Mouse (Mus musculus) limb, embryonic 11.5 days (tissue): ENCODE data around the gene Ovol3. TPM values are rescaled to one million over a fixed set of nuclear protein-coding genes. Genes with fewer than 3 reads are reported as not detected.
A peak's percentile ranks its signal among the peaks of the same experiment; 100 is the strongest.

Experiments used
- ATAC-seq: fragments of 200-750 bp; cut with Nextera tagmentation; 2 replicates; pipeline ENCODE4 v1.8.0; 2017; ENCODE audit warnings: low read depth; ENCODE audit not compliant: insufficient number of reproducible peaks, low FRiP score, low TSS enrichment
- DNase-seq: peaks from one replicate; pipeline ENCODE4 v3.0.0-alpha.2; 2015; ENCODE audit warnings: low spot score
- H3K27ac ChIP-seq: fragments of 300-500 bp; sonication (generic); replicated peaks from 2 replicates; pipeline ENCODE4 v1.5.1; 2014; ENCODE audit warnings: low read depth, mild to moderate bottlenecking, low read length
- H3K27me3 ChIP-seq: fragments of 300-500 bp; sonication (generic); 2 replicates; pipeline ENCODE4 v1.6.1; 2014; ENCODE audit warnings: mild to moderate bottlenecking, low read length, mixed read lengths; ENCODE audit not compliant: control insufficient read depth, insufficient read depth
- H3K36me3 ChIP-seq: fragments of 300-500 bp; sonication (generic); 2 replicates; pipeline ENCODE4 v1.6.1; 2014; ENCODE audit warnings: mild to moderate bottlenecking, low read length, moderate library complexity, mixed read lengths; ENCODE audit not compliant: control insufficient read depth, insufficient read depth
- H3K4me1 ChIP-seq: fragments of 300-500 bp; sonication (generic); 2 replicates; pipeline ENCODE4 v1.6.1; 2014; ENCODE audit warnings: low read length, mixed read lengths; ENCODE audit not compliant: control insufficient read depth, insufficient read depth
- H3K4me2 ChIP-seq: fragments of 300-500 bp; sonication (generic); 2 replicates; pipeline ENCODE4 v1.6.1; 2014; ENCODE audit warnings: low read depth, mild to moderate bottlenecking, moderate library complexity; ENCODE audit not compliant: severe bottlenecking
- H3K4me3 ChIP-seq: fragments of 300-500 bp; sonication (generic); 2 replicates; pipeline ENCODE4 v1.5.1; 2014; ENCODE audit warnings: low read depth, low read length
- H3K9ac ChIP-seq: fragments of 300-500 bp; sonication (generic); 2 replicates; pipeline ENCODE4 v1.6.1; 2014; ENCODE audit warnings: mild to moderate bottlenecking, low read length
- H3K9me3 ChIP-seq: fragments of 300-500 bp; sonication (generic); 2 replicates; pipeline ENCODE4 v1.6.1; 2016; ENCODE audit warnings: low read length; ENCODE audit not compliant: control insufficient read depth
- WGBS: fragments of 180-500 bp; shearing (Covaris S2); extraction: QIAGEN DNeasy Blood & Tissue Kit; methylation state at CpG from one replicate; pipeline ENCODE4 v1.1.7; 2014; 5-methylcytosine and 5-hydroxymethylcytosine counted together
- polyA plus RNA-seq: library from polyadenylated mRNA; unstranded; fragments of >200 nt; fragmentation: Nextera tagmentation; extraction: Ambion mirVana; gene quantifications from 2 replicates; pipeline ENCODE4 v1.2.1, GENCODE M21; 2014

The Ovol3 gene
- 0.27 TPM in 1 of 2 replicates, not detected in the other for polyA plus RNA-seq

GRCm38 (mm10) chr7:30235625-30236024, at the start of gene Ovol3:
Ovol3 (minus strand) TSS chr7:30235725.
- no peaks in the 10 kb centered on the region for H3K27me3 ChIP-seq
- H3K9me3 ChIP-seq: no peaks in the 10 kb centered on the region
- H3K9ac ChIP-seq: no peak within 1 kb of the TSS
- 0 out of 2 replicates have a peak, but pooled peaks cover 4% of the 10 kb centered on the region for H3K36me3 ChIP-seq
- peaks cover 5% of the 10 kb centered on the region for H3K4me1 ChIP-seq
- H3K27ac ChIP-seq: no peak within 1 kb of the TSS
- 84% methylated on average over 4 of the region's 4 CpGs for WGBS
- ATAC-seq (no peak), DNase-seq (no peak)
- H3K4me3 ChIP-seq: no peak within 1 kb of the TSS
- no peak within 1 kb of the TSS for H3K4me2 ChIP-seq

GRCm38 (mm10) chr7:30282740-30283139, 47.2 kb upstream of the Ovol3 start:
- H3K4me2 ChIP-seq: no peak overlapping the region
- H3K36me3 ChIP-seq: no peaks in the 10 kb centered on the region
- WGBS: 81% methylated on average over 7 of the region's 7 CpGs
- H3K4me1 ChIP-seq: 0 out of 2 replicates have a peak, but pooled peaks cover 4% of the 10 kb centered on the region
- no peaks in the 10 kb centered on the region for H3K27me3 ChIP-seq
- no peak overlapping the region for H3K27ac ChIP-seq
- no peak overlapping the region for H3K9ac ChIP-seq
- no peak for ATAC-seq
- H3K4me3 ChIP-seq: no peak overlapping the region
- H3K9me3 ChIP-seq: no peaks in the 10 kb centered on the region
- DNase-seq: no peak

DNA sequence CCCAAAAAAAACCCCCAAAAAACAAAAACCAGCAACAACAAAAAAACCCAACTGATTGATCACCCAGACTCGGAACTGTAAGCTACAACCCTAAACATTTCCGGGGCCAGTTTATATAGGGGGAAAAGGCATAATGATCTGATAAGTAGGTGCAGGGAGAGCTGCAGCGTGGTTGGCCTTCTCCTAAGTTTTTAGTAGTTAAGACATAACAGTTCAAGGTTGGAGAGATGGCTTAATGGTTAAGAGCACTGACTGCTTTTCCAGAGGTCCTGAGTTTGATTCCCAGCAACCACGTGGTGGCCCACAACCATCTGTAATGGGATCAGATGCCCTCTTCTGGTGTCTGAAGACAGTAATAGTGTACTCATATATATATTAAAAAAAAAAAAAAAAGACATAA, 46.0 kb upstream of the Ovol3 start:
- no peaks in the 10 kb centered on the region for H3K27me3 ChIP-seq
- H3K9me3 ChIP-seq: no peaks in the 10 kb centered on the region
- DNase-seq (no peak), ATAC-seq (no peak)
- no peak overlapping the region for H3K27ac ChIP-seq
- no peak overlapping the region for H3K4me2 ChIP-seq
- WGBS: 66% methylated on average over 4 of the region's 4 CpGs
- H3K36me3 ChIP-seq: no peaks in the 10 kb centered on the region
- no peak overlapping the region for H3K4me3 ChIP-seq
- no peak overlapping the region for H3K9ac ChIP-seq
- 0 out of 2 replicates have a peak, but pooled peaks cover 4% of the 10 kb centered on the region for H3K4me1 ChIP-seq

DNA sequence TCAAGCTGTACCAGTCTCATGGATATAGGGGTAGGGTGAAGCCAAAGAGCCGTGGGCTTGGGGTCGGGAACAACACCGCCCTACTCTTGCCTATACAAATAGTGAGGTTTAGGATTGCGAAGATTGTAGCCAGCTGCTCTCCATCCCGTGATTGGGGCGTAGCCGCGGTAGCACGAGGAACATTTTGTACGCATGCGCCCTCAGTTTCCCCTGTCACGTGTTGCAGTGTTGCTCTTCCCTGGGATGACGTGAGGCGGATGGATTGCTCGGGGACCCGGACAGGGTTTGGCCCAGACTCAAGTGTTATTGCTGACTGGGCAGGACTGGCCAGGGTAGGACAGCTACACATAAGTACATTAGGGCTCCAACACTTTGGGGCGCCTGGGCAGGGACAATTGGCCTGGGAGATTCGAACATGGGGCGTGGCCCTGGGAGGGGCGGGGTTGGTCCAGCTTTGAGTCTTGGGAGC, 45.2 kb upstream of the Ovol3 start:
- no peaks in the 10 kb centered on the region for H3K36me3 ChIP-seq
- H3K4me1 ChIP-seq: 0 out of 2 replicates have a peak, but pooled peaks cover 4% of the 10 kb centered on the region
- H3K27me3 ChIP-seq: no peaks in the 10 kb centered on the region
- peak overlapping the region; percentile 24 for H3K27ac ChIP-seq
- ATAC-seq: peak; percentile 86
- peak overlapping the region; percentile 49 for H3K4me2 ChIP-seq
- under 1% methylated on average over 20 of the region's 20 CpGs for WGBS
- DNase-seq: peak; percentile 81
- H3K9me3 ChIP-seq: no peaks in the 10 kb centered on the region
- peak overlapping the region; percentile 19; the same call in 1 of the 2 replicates for H3K9ac ChIP-seq
- peak overlapping the region; percentile 81 for H3K4me3 ChIP-seq

DNA sequence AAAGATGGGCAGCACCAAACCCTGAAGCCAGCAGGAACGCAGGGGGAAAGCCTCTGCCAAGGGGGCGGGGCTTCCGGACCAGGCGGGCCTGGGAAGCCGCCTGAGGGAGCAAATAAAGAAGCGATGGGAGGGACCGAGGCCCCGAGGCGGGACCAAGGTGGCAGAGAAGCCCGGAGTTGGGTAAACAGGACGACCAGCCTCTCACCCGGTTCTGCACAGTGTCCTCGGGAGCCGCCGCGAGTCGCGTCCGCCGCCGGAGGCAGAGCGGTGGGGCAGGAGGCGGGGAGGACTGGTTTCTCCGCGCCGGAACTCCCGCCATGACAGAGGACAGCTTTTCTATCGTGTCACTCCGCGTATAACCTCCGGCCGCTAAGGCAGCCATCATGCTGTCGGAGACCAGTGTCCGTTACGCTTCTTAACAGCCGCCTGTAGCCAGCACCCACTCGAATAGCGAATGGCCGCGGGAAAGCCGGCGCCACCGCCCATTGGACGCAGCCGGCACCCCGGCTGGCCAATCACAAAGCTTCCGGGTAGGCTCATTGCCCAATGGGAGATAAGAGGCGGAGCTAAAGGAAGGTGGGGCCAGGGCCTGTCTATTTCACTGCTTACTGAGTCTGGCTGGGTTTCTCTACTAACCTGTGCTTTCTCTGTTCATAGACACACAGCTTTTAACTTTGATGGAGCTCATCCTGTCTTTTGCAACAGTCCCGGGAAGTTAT, 44.6 kb upstream of the Ovol3 start, which contains the start of the genes Thap8 and Wdr62:
Gene Thap8 (plus strand): TSS at position 144 of the 719 bp plus-strand sequence.
Gene Wdr62 (minus strand): TSS at position 469 of the 719 bp plus-strand sequence.
- peak within 1 kb of the TSS; percentile 79 for H3K27ac ChIP-seq
- H3K9ac ChIP-seq: peak within 1 kb of the TSS; percentile 46; the same call in 1 of the 2 replicates
- H3K9me3 ChIP-seq: no peaks in the 10 kb centered on the region
- DNase-seq (peak; percentile 93), ATAC-seq (peak; percentile 96)
- H3K4me3 ChIP-seq: peak within 1 kb of the TSS; percentile 81
- H3K4me1 ChIP-seq: 0 out of 2 replicates have a peak, but pooled peaks cover 4% of the 10 kb centered on the region
- H3K36me3 ChIP-seq: no peaks in the 10 kb centered on the region
- no peaks in the 10 kb centered on the region for H3K27me3 ChIP-seq
- H3K4me2 ChIP-seq: peak within 1 kb of the TSS; percentile 49
- WGBS: under 1% methylated on average over 49 of the region's 49 CpGs

GRCm38 (mm10) chr7:30279536-30279935, 44.0 kb upstream of the Ovol3 start:
- peak overlapping the region; percentile 81 for H3K4me3 ChIP-seq
- H3K27ac ChIP-seq: no peak overlapping the region
- no peaks in the 10 kb centered on the region for H3K9me3 ChIP-seq
- H3K27me3 ChIP-seq: no peaks in the 10 kb centered on the region
- peak; percentile 44 for DNase-seq
- ATAC-seq: no peak
- H3K4me1 ChIP-seq: 0 out of 2 replicates have a peak, but pooled peaks cover 4% of the 10 kb centered on the region
- H3K4me2 ChIP-seq: peak overlapping the region; percentile 49
- under 1% methylated on average over 6 of the region's 6 CpGs for WGBS
- no peaks in the 10 kb centered on the region for H3K36me3 ChIP-seq
- H3K9ac ChIP-seq: no peak overlapping the region

DNA sequence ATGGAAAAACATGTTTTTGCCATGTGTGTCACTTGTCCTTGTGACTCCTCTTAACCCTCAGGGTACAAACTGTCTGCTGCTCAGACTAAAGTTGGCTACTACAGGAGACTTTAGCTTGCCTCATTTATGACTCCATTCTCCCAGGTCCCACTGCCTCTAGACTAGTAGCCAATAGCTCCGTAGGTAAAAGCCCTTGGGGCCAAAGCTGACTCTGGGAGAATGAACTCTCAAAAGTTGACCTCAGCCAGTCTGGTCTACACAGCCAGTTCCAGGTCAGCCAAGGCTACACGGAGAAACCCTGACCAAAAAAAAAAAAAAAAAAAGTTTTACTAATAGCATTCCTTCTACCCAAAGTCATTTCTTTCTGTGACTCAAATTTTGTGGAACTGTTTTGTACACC, 43.4 kb upstream of the Ovol3 start:
- no peaks in the 10 kb centered on the region for H3K9me3 ChIP-seq
- 0 out of 2 replicates have a peak overlapping the region, but pooled peaks have one; percentile 81 for H3K4me3 ChIP-seq
- no peaks in the 10 kb centered on the region for H3K27me3 ChIP-seq
- ATAC-seq (no peak), DNase-seq (no peak)
- H3K9ac ChIP-seq: no peak overlapping the region
- WGBS: 60% methylated on average over 2 of the region's 2 CpGs
- H3K4me2 ChIP-seq: peak overlapping the region; percentile 49; the same call in 1 of the 2 replicates
- H3K27ac ChIP-seq: no peak overlapping the region
- no peaks in the 10 kb centered on the region for H3K36me3 ChIP-seq
- H3K4me1 ChIP-seq: 0 out of 2 replicates have a peak, but pooled peaks cover 4% of the 10 kb centered on the region

DNA sequence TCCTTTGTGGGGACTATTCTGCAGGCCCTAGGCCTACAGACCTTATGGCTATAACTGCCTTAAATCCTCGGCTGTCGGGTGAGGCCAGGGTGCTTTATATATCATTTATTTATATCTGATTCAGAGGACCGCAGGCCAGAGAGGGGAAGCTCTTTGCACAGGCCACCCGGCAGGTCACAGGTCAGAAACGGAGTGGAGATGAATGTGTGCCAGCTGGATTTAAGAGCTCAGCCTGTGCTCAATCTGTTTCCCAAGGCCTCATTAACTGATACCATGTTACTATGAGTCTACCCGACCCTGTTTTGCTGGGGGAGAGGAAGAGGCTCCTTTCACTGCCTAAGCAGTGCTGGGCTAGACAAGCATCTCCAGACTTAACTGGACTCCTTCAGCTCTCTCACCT, 38.9 kb upstream of the Ovol3 start:
- WGBS: 62% methylated on average over 6 of the region's 6 CpGs
- ATAC-seq: no peak
- Histone ChIP-seq H3K4me1 (no peaks in the 10 kb centered on the region), H3K9me3 (no peaks in the 10 kb centered on the region), H3K27ac (no peak overlapping the region), H3K4me3 (no peak overlapping the region), H3K36me3 (peaks cover 6% of the 10 kb centered on the region; the same call in 1 of the 2 replicates), H3K27me3 (no peaks in the 10 kb centered on the region), H3K4me2 (no peak overlapping the region), H3K9ac (no peak overlapping the region)
- DNase-seq: no peak
